Mouse (Mus musculus) R1 (cell line): ENCODE data around the gene Olfr482.

Source experiments
- DNase-seq: peaks from one replicate; pipeline ENCODE4 v3.0.0-alpha.2; 2018; ENCODE audit warnings: low read depth, low spot score

Olfr482 gene

DNA sequence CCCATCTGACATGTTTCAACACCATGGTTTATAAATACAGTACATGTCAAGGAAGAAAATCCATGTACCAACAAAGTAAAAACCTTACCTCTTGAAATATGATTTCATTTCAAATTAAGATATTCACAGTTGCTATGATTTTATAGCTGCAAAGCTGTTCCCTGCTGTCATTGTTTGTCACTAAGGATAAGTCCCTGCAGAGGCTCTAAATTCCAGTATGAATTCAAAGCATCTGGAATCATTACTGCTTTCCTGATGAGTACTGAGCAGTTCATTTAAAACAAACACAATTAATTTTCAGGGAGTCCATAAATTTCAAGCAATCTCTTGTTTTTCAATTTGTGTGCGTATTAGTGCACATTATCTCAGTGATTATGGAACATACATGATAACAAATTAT, at the start of gene Olfr482:
Gene Olfr482, minus strand, starts transcription at position 101 of the 400 bp plus-strand sequence.
- DNase-seq: no peak

- DNase-seq: no peak
Observed at GRCm38 (mm10) chr7:108127349-108127748, 30.0 kb upstream of the Olfr482 start, which contains the start of gene Olfr484. TSS of gene Olfr484 (minus strand) at chr7:108127449.

DNA sequence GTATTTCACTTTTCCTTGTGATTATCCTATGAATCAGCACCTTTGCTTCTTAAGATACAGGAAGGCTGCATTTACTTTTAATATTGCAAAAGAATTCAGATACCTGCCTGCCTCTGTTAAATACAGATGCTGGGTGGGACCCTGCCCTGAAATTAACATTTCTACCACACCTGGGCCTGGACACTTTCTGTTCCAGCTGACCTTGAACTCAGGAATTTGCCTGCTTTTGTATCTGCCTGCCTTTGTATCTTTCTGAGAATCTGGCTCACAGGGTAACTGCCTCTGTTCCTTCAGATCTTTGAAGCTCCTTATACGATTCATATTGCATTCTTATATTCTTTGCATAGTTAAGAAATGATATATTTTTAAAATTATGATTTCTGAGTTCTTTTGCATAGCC, 24.0 kb upstream of the Olfr482 start:
- peak; percentile 82 for DNase-seq

DNA sequence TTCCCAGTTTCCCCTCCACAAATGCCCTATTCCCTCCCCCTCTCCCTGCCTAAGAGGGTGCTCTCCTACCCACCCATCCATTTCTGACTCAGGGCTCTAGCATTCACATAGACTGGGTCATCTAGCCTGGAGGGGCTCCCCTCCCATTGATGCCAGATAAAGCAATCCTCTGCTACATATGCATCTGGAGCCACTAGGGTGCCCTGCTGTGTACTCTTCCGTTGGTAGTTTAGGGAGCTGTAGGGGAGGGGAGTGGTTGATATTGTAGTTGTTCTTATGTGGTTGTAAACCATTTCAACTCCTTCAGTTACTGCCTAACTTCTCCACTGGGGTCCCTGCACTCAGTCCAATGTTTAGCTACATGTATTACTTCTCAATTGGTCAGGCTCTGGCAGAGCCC, 23.3 kb upstream of the Olfr482 start:
- DNase-seq: peak; percentile 91

DNA sequence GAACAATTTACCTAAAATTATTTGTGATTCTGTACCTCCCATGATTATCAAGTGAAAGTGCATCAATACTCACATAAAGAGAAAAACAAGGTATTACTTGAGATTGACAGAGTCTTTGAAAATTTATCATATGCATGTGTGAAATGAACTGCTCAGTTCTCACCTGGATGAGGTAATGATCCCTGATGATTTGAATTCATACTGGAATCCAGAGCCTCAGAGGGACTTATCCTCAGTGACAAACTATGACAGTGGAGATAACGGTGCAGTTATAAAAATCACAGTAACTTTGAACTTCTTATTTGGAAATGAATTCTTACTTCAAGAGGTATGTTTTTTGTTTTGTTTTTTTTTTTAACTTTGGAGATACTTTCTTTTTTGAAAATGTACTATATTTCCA, 3.2 kb upstream of the Olfr482 start, which contains the start of gene Olfr483:
Gene Olfr483, plus strand, starts transcription at position 301 of the 400 bp plus-strand sequence.
- DNase-seq: no peak

- no peak for DNase-seq
Observed at GRCm38 (mm10) chr7:108079555-108079954, 17.8 kb downstream of the Olfr482 start, which contains the start of gene Olfr481. TSS of gene Olfr481 (plus strand) at chr7:108079855.

DNA sequence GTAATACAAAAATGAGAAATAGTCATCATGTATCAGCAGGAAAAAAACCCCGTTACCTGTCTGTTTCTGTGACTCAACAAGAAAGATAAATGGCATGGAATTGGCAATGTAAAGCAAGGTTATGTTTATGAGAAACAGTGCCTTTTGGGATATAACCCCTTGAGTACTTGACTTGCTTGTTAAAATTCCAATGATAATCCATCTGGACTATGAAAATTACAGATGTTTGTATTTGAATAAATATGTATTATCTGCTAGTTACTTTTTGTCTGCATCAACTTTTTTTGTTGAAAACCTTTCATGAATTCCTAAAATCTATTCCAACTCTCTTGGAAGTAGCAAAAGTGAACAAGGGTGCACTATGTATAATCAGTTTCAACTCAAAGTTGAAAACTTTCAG, 30.1 kb downstream of the Olfr482 start, which contains the start of gene Olfr480:
Gene Olfr480, minus strand, starts transcription at position 101 of the 400 bp plus-strand sequence.
- DNase-seq: no peak

- DNase-seq: no peak
Observed at GRCm38 (mm10) chr7:108050393-108050792, 47.0 kb downstream of the Olfr482 start, which contains the start of gene Olfr479. TSS of gene Olfr479 (plus strand) at chr7:108050693.
